Mouse (Mus musculus): ENCODE data around the gene Dennd4c. TPM values are rescaled to one million over a fixed set of nuclear protein-coding genes. Genes with fewer than 3 reads are reported as not detected.
A peak's percentile ranks its signal among the peaks of the same experiment; 100 is the strongest.

The Dennd4c gene
- total and polyA plus RNA-seq, 3 experiments: 7.1 to 36.3 (median 36.0) TPM

DNA sequence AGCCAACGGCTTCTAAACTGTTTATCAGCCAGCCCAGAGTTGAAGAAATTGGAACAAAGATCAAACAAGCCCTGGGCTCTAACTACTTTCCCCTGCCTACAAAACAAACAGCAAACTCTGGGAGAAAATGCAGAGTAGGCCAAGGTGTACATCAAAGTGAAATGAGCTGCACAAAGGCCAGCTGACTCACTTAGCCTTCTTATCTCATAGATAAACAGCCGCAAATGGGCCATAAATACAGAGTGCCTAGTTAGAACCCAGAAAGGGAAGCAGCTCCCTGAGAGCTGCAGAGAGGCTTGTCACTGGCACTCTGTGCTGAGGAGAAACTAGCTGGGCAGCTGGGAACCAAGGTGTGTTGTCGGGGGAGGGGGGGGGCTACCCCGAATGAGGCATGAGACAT is 23.2 kb upstream of the Dennd4c start:
- DNase-seq: no peak
- WGBS: 18% methylated on average over 4 of the region's 4 CpGs
- Histone ChIP-seq H3K4me1 (ENCODE audit: control insufficient read depth, insufficient read depth, low read length) (no peaks in the 10 kb centered on the region), H3K4me3 (no peak overlapping the region), H3K27ac (no peak overlapping the region), H3K79me2 (replicated peaks; ENCODE audit: control insufficient read depth, insufficient read depth, low read length) (no peaks in the 10 kb centered on the region), H3K36me3 (ENCODE audit: control insufficient read depth, insufficient read depth, low read length) (no peaks in the 10 kb centered on the region), H3K27me3 (ENCODE audit: control insufficient read depth, insufficient read depth, low read length) (no peaks in the 10 kb centered on the region), H3K9ac (ENCODE audit: low read depth, low read length) (no peak overlapping the region)
- TF ChIP-seq CTCF (IDR thresholded peaks at IDR 0.05): no peak
- TF ChIP-seq EP300 (IDR thresholded peaks at IDR 0.05; ENCODE audit: insufficient read depth, low read depth, low read length): no peak
- TF ChIP-seq POLR2A (IDR thresholded peaks at IDR 0.05; ENCODE audit: insufficient read depth, low read depth, low read length): no peak
- intact Hi-C loops (cut with DNase I): no loop called here

DNA sequence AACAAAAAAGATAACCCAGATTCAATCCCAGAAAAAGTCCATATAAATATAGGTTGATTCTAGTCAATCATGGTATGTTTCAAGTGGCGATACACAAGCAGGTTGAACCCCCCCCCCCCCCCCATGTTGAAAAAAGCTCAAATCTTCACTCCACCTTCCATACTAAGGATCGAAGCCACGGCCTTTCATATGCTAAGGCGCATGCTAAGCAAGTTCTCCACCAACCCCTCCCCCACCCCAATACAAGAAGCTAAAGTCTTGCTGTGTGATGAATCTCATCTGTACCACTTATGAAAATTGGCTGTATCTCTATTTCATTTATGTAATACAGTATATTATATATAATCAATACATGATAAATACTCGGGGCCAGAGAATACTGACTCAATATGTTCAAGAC is 22.2 kb upstream of the Dennd4c start:
- H3K79me2 ChIP-seq (replicated peaks; ENCODE audit: control insufficient read depth, insufficient read depth, low read length): no peaks in the 10 kb centered on the region
- 91% methylated on average over 5 of the region's 5 CpGs for WGBS
- H3K4me3 ChIP-seq: no peak overlapping the region
- H3K9ac ChIP-seq (ENCODE audit: low read depth, low read length): no peak overlapping the region
- no peak for TF ChIP-seq EP300 (IDR thresholded peaks at IDR 0.05; ENCODE audit: insufficient read depth, low read depth, low read length)
- no peak for TF ChIP-seq POLR2A (IDR thresholded peaks at IDR 0.05; ENCODE audit: insufficient read depth, low read depth, low read length)
- no peak for TF ChIP-seq CTCF (IDR thresholded peaks at IDR 0.05)
- H3K27ac ChIP-seq: no peak overlapping the region
- H3K4me1 ChIP-seq (ENCODE audit: control insufficient read depth, insufficient read depth, low read length): no peaks in the 10 kb centered on the region
- no peaks in the 10 kb centered on the region for H3K36me3 ChIP-seq (ENCODE audit: control insufficient read depth, insufficient read depth, low read length)
- H3K27me3 ChIP-seq (ENCODE audit: control insufficient read depth, insufficient read depth, low read length): no peaks in the 10 kb centered on the region
- intact Hi-C loops (cut with DNase I): no loop called here
- no peak for DNase-seq

DNA sequence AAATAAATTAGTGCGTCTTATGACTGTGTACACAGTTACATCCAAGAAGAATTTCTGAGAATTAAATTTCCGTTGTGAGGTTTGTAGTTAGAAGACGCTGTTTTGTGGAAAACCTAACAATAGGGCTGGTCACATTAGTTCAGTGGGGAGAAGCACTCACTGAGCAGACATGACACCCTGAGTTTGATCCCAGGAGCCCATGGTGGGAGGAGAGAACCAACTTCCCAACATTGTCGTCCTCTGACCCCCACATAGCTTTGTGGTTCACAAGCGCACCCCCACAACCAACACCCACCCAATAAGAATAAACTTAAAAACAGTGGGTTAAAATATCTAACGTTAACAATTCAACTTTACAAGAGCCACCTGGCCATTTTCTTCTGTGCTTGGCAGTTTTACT is 18.5 kb upstream of the Dennd4c start:
- no peak overlapping the region for H3K9ac ChIP-seq (ENCODE audit: low read depth, low read length)
- H3K79me2 ChIP-seq (replicated peaks; ENCODE audit: control insufficient read depth, insufficient read depth, low read length): no peaks in the 10 kb centered on the region
- TF ChIP-seq EP300 (IDR thresholded peaks at IDR 0.05; ENCODE audit: insufficient read depth, low read depth, low read length) (no peak), POLR2A (IDR thresholded peaks at IDR 0.05; ENCODE audit: insufficient read depth, low read depth, low read length) (no peak), CTCF (IDR thresholded peaks at IDR 0.05) (no peak)
- H3K27ac ChIP-seq: no peak overlapping the region
- WGBS: 75% methylated on average over 6 of the region's 6 CpGs
- intact Hi-C loops (cut with DNase I): no loop called here
- no peaks in the 10 kb centered on the region for H3K4me1 ChIP-seq (ENCODE audit: control insufficient read depth, insufficient read depth, low read length)
- H3K4me3 ChIP-seq: no peak overlapping the region
- DNase-seq: no peak
- no peaks in the 10 kb centered on the region for H3K27me3 ChIP-seq (ENCODE audit: control insufficient read depth, insufficient read depth, low read length)
- no peaks in the 10 kb centered on the region for H3K36me3 ChIP-seq (ENCODE audit: control insufficient read depth, insufficient read depth, low read length)

DNA sequence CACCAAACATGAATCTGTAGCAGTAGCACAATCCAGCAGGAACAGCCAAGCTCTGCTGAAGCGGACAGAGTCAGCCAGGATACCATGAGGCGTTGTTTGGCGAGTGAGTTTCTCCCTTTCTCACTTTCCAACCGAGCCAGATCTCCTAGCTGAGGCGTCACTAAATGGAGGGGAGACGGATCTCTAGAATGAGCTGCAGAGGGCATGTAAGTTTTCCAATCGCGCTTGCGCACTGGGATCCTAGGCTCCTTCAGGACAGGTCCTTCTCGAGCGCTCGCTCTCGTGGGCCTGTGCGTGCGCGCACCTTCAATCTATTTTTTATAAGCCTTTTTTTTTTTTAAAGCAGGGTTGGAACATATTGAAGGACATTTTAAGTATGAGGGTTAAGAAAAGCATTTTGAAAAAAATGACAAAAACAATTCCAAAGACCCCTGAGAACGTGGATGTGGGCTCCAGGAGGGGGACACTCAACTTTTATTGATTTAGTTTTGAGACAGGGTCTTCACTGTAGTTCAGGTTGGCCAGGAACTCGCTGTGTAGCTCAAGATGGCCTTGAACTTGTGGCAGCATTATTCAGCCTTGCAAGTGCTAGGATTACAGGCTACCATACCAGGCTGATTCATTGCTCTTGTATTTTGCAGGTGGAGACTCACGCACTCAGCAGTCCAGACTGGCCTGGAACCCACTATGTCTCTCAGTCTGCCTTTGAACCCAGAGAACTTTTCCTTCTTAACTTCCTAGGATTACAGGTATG is 14.1 kb upstream of the Dennd4c start:
- Histone ChIP-seq H3K27me3 (ENCODE audit: control insufficient read depth, insufficient read depth, low read length) (no peaks in the 10 kb centered on the region), H3K27ac (no peak overlapping the region), H3K4me1 (ENCODE audit: control insufficient read depth, insufficient read depth, low read length) (no peaks in the 10 kb centered on the region), H3K9ac (ENCODE audit: low read depth, low read length) (no peak overlapping the region), H3K4me3 (no peak overlapping the region), H3K36me3 (ENCODE audit: control insufficient read depth, insufficient read depth, low read length) (no peaks in the 10 kb centered on the region), H3K79me2 (replicated peaks; ENCODE audit: control insufficient read depth, insufficient read depth, low read length) (no peaks in the 10 kb centered on the region)
- no peak for TF ChIP-seq POLR2A (IDR thresholded peaks at IDR 0.05; ENCODE audit: insufficient read depth, low read depth, low read length)
- no peak for TF ChIP-seq CTCF (IDR thresholded peaks at IDR 0.05)
- TF ChIP-seq EP300 (IDR thresholded peaks at IDR 0.05; ENCODE audit: insufficient read depth, low read depth, low read length): no peak
- 90% methylated on average over 19 of the region's 19 CpGs for WGBS
- intact Hi-C loops (cut with DNase I): no loop called here
- no peak for DNase-seq

DNA sequence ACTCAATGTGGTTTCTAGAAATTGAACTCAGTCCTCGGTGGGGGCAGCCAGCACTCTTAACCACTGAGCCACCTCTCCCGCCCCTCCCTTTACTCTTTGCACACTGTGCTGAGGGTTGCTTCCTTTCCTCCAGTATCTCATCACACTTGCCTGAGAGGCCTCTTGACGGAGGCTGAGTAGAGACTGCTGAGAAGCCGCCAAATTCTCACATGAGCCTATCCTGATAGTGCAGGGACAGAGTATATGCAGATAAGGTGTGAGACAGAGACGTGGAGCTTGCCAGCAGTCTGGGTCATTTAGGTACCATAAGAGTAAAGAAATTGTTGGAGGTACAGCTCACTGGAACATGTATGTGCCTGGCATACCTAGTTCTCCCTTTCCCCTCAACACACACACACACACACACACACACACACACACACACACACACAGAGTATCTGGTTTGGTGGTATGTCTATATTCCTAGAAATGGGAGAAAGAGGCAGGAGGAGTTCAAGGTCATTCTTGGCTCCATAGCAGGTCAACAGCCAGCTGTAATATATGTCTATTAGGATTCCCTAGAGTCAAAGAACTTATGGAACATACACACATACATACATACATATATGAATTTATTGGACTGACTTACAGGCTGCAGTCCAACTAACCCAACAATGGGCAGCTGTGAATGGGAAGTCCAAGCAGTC is 8.9 kb upstream of the Dennd4c start:
- no peak for DNase-seq
- Histone ChIP-seq H3K27ac (no peak overlapping the region), H3K27me3 (ENCODE audit: control insufficient read depth, insufficient read depth, low read length) (no peaks in the 10 kb centered on the region), H3K4me3 (no peak overlapping the region), H3K4me1 (ENCODE audit: control insufficient read depth, insufficient read depth, low read length) (no peaks in the 10 kb centered on the region), H3K79me2 (replicated peaks; ENCODE audit: control insufficient read depth, insufficient read depth, low read length) (no peaks in the 10 kb centered on the region), H3K36me3 (ENCODE audit: control insufficient read depth, insufficient read depth, low read length) (no peaks in the 10 kb centered on the region), H3K9ac (ENCODE audit: low read depth, low read length) (no peak overlapping the region)
- 33% methylated on average over 5 of the region's 5 CpGs for WGBS
- TF ChIP-seq CTCF (IDR thresholded peaks at IDR 0.05) (no peak), POLR2A (IDR thresholded peaks at IDR 0.05; ENCODE audit: insufficient read depth, low read depth, low read length) (no peak), EP300 (IDR thresholded peaks at IDR 0.05; ENCODE audit: insufficient read depth, low read depth, low read length) (no peak)
- intact Hi-C loops (cut with DNase I): no loop called here

DNA sequence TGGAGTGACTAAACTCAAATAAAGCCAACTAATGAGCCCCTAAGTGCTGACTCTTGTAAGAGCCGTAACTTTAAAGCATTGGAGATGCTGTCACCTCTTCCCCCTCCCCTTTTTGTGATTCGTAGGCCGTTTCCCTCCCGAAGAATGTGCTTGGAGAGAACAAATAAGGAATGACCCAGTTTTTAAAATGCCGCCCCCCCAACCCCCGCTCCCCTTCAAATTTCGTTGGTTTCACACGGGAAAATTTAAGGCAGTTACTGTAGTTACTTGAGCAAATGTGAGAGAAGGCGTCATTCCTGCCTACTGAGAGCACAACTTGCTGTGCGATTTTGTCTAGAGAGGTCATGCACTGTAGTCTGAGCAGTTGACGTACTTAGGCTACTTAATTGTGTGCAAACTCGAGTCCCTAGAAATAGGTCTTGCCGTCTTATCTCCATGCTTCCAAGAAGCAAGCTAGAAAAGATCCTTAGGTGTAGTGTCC is 1.0 kb downstream of the Dennd4c start:
- TF ChIP-seq POLR2A (IDR thresholded peaks at IDR 0.05; ENCODE audit: insufficient read depth, low read depth, low read length) (no peak), EP300 (IDR thresholded peaks at IDR 0.05; ENCODE audit: insufficient read depth, low read depth, low read length) (no peak), CTCF (IDR thresholded peaks at IDR 0.05) (no peak)
- intact Hi-C loops (cut with DNase I): no loop called here
- Histone ChIP-seq H3K27me3 (ENCODE audit: control insufficient read depth, insufficient read depth, low read length) (no peaks in the 10 kb centered on the region), H3K4me3 (peak overlapping the region; percentile 85), H3K36me3 (ENCODE audit: control insufficient read depth, insufficient read depth, low read length) (peaks cover 6% of the 10 kb centered on the region; the same call in 1 of the 2 replicates), H3K9ac (ENCODE audit: low read depth, low read length) (peak overlapping the region; percentile 99), H3K27ac (peak overlapping the region; percentile 95), H3K79me2 (replicated peaks; ENCODE audit: control insufficient read depth, insufficient read depth, low read length) (peaks cover 1% of the 10 kb centered on the region), H3K4me1 (ENCODE audit: control insufficient read depth, insufficient read depth, low read length) (peaks cover 10% of the 10 kb centered on the region)
- 2% methylated on average over 13 of the region's 13 CpGs for WGBS
- DNase-seq: peak; percentile 16 to 24

Measured in heart, adult 2 months (tissue).